Mouse (Mus musculus) kidney, postnatal 14 days (tissue): ENCODE data around the gene Nox4.

Experiments used
- DNase-seq: peaks from one replicate; pipeline ENCODE4 v3.0.0; 2022; ENCODE audit warnings: mixed read lengths

Gene Nox4

DNA sequence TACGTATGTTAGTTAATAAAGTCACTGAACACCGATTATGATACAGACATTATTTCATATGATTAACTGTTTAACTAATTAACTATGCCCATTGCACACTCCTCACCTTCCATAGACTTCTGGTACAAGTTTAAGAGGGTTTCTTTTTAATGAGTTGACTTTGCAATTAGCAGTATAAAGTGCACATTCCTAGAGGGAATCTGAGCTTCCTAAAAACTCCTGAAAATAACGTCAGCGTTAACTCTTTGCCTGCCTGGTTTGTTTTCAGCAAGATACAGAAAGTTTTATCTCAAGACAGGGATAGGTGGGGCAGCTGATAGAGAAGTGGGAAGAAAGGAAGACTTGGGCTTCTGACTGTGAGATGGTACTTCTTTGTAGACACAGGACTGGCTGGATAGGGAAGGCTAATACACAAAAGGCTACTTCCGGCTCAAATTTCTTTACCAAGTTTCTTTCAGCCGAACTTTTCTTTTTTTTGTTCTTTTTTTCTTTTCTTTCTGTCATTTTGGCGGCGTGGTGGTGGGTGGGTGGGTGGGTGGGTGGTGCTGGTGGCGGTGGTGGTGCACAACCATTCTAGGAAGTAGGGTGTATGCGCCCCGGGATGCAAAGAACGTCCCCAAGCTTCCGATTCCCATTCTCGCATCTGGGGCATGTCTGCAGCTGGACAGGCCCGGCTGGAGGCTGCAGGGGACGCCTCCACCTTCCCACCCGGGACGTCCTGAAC, at the start of gene Nox4:
TSS of gene Nox4 (plus strand) at position 241 of the 724 bp plus-strand sequence.
- DNase-seq = peak; percentile 10

DNA sequence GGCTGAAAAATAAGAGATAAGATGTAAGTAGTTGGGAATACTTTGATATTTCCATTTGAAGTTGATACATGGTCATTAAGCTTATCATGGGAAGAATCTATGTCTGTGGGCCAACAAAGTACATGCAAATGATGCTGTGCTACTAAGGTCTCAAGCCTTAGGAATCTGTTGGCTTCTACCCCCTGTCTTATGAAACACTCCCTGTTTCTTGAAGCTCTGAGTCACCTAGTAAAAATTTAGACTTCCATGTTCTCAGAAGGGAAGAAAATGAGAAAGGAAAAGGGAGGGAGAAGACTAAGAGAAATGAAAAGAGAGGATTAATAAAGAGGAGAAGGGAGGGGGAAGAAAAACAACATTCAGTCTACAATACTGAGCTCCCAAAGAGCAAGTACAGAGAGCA, 41.1 kb upstream of the Nox4 start:
- no peak for DNase-seq

DNA sequence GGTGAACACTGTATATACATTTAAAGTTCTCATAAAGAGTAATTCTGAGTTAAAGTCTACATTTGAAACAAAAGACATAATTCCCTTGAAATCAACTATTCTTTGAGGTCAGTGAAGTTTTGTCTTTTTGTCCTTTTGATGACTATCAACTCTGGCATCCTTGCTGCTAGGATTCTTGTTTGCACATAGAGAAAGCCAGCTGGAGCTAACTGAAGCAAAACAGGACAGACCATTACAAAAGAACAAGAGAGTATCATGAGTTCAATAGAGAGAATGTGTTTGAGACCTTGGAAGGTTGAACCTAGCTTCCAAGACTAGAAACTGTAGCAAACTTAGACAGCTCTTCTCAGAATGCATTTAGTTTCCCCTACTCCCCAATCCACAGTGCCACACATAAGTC, 24.2 kb upstream of the Nox4 start:
- DNase-seq = no peak

DNA sequence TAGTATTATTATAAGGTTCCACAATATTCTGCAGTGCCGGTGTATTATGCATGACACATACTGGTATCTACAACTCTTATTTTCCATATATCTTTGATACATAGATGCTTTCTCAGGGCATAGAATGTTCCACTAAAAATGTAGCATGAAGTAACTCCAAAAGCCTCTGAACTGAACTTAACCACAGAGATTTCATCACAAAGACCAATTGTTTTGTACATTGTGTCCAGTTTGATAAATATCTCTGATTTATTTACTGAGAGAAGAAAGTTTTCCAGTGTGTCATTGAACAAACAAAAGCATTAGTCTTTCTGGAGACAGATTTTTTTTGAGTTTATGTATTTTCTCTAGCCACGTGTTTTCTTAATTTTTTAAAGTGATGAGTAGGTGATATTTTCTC, 23.1 kb upstream of the Nox4 start:
- no peak for DNase-seq

DNA sequence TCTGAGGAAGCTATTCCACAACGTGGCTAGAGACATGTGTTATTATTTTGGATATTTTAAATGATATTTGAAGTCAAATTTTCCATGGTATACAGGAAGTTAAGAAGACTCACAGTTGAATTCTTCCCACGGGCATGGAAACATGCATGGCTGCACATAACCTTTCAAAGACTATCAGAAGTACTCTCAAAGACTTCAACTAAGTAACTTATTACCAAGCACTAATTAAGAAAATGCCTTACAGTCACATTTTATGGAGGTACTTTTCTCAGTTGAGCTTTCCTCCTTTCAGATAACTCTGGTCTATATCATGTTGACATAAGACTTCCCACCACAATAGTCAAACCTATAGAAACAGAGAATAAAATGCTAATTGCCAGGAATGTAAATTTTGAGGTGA, 20.3 kb upstream of the Nox4 start:
- DNase-seq = no peak

DNA sequence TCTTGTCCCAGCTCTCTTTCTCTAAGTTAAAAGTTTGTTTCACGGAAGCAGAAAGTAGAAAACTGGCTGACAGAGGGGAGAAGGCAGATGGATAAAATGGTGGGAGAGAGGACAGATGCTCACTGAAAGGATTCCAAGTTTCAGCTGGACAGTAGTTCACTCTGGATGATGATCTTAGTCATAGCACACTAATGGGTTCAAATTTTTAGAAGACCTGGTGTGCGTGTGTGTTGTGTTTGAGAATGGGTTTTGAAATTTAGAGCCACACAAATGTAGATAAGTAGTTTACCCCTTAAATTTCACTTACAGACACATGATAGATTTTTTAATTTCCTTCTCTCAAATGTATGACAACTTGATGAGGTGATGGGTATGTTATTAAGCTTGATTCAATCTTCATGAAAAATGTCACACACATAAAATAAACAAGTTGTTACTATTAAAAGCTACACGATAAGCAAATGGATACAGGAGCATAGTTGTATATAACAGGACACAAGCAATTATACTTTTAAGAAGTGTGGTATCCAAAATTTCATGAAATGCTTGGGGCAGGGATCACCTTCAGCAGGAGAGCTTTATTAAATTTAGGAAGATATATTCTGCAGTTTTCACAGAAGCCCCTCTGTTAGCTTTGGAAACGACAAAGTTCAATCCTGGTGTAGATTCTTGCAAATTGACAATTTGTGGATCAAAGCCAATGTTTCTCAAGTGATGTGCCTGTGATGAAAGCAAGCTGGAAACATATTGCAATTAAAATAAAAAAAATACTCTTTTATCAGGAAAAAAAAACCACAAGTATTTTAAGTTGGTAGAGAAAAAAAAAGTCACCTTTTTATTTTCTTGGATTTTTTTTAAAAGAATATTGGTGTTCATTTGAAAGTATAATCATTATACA, 18.6 kb upstream of the Nox4 start:
- DNase-seq = no peak

DNA sequence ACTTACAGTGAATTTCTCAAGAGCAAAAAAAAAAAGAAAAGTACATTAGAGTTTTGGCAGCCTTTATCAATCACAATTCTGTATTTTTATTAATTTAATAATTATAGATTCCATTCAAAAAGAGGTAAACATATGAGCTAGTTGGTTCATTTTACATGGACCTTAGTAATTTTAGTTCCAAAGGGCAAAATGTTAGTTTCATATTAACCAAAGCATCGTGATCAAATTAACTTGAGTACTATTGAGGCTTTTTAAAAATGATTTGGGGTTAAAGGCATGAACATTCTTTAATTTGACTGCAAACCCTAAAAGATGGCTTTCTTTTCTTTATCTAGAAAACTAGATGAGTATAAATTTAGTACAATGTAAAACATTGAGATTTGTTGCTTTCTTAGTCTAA, 16.4 kb upstream of the Nox4 start:
- DNase-seq = no peak

DNA sequence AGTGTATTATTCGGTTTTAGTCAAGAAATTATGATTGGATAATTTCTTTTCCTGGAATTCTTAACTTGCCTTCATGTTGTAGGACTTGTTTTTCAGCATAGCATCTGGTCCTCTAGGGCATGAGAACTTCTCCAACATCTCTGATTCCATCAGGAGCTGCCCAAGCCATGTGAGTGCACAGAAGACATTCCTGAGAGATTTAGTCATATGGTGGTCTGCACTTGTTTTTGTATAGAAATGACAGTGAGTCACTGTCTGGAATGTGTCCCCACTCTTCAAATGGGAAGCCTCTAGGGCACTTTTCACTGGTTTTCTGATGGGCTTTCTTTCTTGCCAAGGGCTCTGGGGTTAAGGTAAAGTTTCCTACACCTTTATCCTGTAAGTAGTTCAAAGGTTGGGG, 4.8 kb upstream of the Nox4 start:
- no peak for DNase-seq

DNA sequence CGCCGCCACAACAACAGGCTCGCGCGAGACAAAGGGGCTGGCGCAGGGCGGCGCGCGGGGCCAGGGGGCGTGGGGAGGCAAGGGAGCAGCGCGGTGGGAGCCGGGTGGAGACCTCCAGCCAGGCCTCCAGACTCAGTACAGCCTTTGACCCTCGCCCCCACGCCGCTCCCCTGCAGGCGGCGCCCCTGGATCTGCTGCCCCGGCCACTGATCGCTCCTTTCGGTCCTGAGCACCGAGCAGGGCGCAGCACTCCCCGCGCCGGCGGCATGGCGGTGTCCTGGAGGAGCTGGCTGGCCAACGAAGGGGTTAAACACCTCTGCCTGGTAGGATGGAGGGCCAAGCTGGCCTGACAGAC, 661 bp downstream of the Nox4 start:
- DNase-seq = peak; percentile 78

DNA sequence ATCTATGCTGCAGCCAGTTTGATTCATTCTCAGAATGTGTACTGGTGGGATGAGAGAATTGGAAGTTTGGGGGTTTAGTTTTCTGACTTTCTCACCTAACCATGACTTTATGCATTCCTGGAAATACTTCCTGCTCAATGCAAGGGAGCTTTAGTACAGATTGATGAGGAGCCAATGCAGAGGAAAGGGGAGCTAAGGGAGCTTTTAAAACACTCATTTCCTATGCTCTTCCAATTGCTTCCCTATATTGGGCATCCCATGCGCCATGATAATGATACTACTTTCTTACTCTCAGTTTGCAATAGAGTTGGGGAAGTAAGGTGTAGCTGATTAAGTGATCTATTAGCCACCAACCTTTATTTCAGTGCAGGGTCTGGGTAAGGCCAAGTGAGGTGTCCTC, 1.0 kb downstream of the Nox4 start:
- no peak for DNase-seq

DNA sequence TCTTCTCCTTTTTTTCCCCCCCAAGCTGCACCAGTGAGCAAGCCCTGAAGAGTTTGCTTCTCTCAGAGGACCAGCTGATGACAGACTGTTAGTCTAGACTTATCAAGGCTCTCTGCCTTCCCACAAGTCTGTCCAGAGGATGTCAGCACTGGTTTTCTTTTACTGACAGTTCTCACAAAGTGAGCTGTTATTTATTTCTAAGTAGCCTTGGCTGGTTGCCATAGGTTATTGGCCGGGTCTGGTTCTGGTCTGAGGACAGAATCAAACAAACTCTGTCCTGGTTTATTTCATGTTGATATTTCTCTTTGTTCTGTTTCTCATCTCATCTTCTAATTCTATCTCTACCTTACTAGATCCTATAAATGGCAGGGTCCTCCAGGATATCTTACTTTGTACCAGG, 2.0 kb downstream of the Nox4 start:
- DNase-seq = peak; percentile 50

DNA sequence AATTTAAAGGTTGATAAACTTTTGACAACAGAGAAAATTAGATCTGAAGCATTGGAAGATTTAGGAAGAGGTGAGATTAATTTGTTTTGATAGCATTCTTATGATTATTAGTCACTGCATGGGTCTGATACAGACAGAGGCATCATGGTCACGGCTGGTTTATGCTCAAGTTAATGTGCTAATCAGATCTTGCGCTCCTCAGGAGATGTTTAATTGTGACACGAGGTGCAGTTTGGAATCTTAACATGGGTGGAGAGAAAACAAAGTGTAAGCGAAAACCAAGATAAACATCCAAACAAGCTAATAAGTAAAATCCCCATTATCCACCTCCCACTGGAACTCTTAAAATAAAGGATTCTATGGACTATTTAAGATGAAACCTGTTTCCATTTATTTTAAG, 6.2 kb downstream of the Nox4 start:
- DNase-seq = no peak

DNA sequence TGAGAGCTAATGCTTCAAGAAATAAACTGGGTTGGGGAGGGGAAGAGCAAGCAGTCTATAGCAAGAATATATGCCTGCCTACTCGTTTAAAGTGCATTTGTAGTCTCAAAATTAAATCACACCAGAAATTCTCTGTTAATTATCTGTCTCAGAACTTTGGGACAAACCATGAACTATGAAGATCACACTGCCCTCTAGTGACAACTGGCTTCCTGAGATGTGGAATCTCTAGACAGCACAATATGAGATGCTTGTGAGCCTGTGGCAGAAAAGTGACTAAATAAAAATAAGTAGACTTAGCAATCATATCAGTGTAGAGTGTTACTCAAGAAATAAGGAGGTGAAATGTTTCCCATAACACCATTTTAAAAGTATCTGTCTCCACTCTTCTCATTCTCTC, 31.3 kb downstream of the Nox4 start:
- peak; percentile 68 for DNase-seq

DNA sequence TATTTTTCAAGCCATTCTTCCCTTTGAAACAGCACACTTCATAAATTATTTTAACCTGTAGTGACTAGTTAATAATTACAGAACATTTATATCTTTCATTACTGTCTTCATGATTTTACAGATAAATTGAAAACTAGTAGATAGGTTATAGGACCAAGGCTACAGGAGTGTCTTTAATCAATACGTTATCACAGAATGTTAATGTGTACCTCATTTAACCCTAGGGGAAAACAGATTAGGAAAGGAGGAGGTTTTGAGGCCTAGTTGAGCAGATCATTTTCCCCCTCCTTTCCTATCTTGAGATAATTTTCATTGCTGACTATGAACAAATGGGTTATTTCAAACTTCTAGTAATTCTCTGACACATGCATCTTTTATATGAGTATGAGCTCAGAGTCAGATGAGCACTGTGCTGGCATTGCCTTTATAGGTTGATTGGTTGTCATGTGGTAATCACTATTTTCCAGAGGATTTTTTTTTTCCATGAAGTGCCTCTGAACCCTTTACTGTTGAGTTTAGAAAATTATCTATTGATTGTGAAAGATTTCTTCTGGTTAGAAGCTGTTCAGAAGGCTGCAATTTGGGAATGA, 57.9 kb downstream of the Nox4 start:
- DNase-seq = no peak

DNA sequence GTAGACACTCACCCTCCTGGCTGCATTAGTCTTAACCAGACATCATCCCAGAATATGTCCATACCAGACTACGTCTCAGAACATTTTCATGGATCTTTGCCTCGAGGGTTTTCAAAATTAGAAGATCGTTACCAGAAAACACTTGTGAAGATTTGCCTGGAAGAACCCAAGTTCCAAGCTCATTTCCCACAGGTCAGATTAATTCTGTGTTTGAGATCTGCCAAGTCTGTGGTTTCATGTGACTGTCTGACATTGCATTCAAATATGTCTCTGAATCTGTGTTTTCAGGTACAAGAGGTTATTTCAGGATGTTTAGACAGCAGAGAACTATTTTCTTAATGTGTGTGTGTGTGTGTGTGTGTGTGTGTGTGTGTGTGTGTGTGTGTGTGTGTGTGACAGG, 75.7 kb downstream of the Nox4 start:
- DNase-seq = no peak

DNA sequence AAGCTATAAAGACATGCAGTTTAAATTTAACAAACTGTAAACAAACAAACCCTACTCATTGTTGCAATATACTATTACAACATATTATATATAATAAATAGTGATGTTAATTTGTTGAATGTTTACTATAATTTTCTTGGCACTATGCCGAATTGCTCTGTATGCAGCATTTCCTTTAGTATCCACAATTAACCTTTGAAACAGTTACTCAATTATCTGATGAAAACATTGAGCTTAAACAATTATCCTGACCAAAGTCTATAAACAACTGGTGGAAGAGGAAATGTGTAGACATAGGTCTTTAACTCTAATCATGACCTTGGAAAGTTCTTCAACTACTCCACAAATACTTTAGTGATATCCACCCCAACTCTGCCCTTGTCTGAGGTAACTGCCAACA, 76.2 kb downstream of the Nox4 start:
- DNase-seq = no peak

DNA sequence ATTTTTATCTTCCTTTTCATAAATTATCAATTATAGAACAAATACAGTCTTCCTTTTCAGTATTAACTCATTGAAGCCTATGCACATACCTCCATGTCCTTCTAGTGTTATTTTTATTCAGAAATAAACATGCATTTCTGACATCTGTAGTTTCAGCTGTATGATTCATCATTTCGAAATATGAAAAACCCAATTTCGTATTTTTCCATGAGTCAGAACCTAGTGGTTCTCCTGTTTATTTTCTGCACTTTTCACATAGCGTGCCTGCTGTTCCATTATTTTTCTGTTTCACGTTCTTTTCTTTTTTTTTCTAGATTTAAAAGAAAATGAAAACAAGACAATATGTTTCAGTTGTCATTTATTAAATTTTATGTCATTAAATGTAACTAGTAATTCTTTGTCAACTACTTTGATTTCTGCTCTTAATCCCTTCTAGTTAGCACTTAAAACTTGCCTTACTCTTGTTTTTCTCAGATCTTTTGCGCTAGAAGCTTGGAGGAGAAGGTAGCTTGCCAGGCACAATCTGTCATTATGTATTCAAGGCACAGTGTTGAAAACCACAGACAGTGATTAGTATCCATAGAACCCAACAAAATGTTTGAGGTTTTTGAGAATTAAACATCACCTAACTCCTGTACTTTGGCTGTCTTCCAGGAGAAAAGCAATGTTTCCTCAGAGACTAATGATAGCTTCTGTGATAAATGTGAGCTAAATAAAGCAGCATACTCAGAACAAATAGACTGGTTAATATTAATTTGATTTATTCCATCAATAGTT, 85.1 kb downstream of the Nox4 start:
- no peak for DNase-seq

DNA sequence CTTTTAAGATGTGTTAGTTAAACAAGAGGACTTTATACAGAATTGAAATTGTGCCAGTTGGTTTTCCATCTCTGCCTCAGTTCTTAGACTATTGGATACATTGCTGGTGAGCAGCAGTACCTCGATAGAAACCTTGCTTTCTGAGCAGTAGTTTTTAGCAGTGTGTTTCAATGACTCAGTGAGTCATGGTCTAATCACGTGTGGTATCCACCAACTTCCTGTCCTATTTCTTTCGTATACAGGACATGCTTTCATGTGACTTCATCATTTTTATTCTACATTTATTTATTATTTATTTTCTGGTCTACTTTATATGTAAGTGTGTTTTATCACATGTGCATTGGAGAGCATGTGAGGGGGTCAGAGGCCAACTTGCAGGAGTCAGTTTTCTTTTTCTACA, 99.7 kb downstream of the Nox4 start:
- DNase-seq = no peak

DNA sequence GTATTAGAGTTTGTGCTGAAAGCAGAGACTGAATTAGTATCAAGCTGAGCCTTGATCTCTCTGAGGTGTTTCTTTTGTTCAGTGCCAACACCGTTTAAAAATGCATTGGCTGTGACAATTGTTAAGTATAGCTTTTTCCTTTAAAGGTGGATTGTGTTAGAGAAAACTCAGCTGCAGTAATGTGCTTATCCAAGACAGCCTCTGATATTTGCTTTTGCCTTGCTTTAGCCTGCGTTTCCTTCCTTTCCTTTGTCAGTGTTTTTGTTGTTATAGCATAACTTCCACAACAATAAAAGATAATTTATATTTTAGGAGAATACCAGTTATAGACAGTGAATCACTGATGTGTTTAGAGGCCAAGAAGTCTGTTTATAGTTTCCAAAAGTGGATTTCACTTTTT, 106.9 kb downstream of the Nox4 start:
- DNase-seq = no peak

DNA sequence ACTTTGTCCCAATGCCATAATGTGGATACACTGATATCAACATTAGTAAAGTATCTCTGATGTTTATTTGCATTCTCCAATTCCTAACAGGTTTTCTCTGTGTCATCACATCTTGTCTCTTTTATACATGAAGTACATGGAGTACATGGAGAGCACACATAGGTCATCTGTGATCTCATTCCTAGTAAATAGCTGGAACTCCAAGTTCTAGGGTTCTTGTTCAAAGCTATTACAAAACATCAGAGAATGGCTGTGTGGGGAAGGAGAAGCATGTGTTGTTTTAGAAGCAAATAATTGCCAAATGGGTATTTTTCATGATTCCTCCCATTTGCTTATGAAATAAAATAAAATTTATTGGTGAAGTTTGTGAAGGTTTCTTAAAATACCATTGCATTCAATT, 121.9 kb downstream of the Nox4 start:
- no peak for DNase-seq

DNA sequence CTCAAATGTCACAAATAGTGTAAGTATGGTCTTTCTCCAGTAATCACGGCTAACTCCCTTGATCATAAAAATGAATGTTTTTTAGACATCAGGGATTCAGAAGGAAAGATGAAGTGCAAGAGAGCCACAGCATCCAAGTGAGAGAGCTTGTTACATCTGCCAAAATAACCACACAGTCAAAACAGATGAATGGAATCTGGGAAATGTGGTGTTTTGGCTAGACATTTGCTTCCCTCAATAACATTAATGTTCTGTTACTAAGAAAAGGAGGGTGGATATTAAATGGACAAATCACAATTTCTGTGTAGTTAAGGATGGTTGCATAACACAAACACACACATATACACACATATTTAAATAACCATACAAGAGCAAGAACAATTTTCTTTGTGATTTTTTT, 123.2 kb downstream of the Nox4 start:
- no peak for DNase-seq

DNA sequence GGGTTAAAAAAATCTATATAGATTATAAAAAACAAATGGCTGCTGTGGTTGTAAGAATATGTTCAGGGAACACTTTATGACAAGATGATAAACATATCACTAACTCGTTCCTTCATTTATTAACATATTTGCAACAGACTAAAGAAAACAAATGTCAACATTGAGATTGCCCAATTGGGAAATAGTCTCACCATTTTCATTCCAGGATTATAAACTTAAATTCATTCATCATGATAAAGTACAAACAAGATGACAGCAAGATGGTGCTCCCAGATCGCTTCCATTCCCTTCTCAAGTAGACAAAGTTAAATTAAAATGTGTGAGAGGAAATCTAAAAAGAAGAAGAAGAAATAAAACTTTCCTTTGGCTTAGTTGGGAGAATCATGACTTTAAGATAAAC, 124.9 kb downstream of the Nox4 start:
- DNase-seq = no peak

DNA sequence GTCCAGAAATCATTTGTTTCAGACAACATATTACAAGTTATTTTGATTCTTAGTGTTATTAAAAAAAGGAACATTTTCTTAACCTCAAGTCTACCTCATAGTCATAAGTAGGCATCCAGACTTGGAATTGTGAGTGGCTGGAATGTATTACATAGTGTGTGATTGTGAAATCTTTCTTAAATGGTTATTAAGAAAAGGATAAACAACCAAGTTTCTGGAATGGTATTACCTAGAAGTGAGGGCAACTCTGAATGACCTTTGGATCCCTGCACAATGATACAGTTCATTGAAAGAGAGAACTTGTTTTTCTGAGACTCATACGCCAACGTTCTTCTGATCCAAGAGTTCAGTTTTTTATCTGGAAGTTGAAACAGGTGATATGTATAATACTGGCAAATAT, 125.4 kb downstream of the Nox4 start:
- no peak for DNase-seq
